Mouse (Mus musculus): ENCODE results near the gene Scimp.

DNA sequence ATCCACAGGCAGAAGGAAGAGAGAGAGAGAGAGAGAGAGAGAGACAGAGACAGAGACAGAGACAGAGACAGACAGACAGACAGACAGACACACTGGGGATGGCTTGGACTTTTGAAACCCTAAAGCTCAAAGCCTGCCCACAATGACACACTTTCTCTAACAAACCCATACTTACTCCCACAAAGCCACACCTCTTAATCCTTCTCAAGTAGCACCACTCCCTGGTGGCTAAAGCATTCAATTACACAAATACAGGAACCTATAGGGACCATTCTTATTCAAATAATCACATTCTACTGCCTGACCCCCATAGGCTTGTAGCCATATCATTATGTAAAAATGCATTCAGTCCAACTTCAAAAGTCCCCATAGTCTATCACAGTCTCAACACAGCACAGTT is 21.0 kb upstream of the Scimp start:
- TF ChIP-seq CTCF (IDR thresholded peaks at IDR 0.05; ENCODE audit: borderline replicate concordance, insufficient read depth, low read length): no peak
- TF ChIP-seq POLR2A (IDR thresholded peaks at IDR 0.05; ENCODE audit: low read depth, low read length): no peak

Measured in embryonic fibroblast, embryonic 13.5 days (primary cell).